Mouse (Mus musculus): ENCODE results near the gene Gm9903. TPM values are rescaled to one million over a fixed set of nuclear protein-coding genes. Genes with fewer than 3 reads are reported as not detected.
A peak's percentile ranks its signal among the peaks of the same experiment; 100 is the strongest.

Gene Gm9903
- 0.09 and 0.34 TPM in 2 replicates for total RNA-seq (2014; rRNA removed)
- polyA plus RNA-seq (2012; rRNA removed): 0.06 TPM in 1 of 2 replicates, not detected in the other

DNA sequence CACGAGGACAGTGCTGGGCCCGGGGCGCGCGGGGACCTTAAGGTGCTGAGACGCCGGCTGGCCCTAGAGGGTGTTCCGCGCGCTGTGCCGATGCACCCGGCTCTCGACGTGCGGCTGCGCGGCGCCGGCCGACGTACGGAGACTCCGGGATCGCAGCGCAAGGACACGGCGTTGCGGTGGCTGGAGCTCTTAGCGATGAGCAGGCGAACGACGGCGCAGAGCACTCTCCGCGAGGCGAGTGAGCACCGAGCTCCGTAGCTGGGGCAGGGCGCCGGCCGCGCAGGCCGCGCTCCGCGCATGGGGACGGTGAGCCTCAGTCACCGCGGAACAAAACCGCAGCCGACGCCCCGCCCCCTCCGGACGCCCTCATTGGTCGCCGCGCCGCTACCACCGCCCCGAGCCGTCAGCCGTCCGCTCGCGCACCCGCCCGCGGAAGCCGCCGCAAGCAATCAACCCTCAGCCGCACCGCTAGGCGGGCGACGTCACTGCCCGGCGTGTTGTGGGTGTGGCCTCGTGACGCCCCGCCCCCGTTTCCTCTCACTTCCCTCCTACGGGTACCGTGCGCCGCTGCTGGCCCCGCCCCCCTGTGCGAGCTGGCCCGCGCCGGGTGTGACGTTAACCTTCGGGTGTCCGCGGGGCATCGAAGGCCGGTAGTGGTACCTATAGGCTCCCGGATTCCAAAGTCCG, at the start of gene Gm9903, which contains the start of gene Fam53a:
Gene Gm9903, plus strand, starts transcription at position 625 of the 687 bp plus-strand sequence.
Gene Fam53a, minus strand, starts transcription at position 335 of the 687 bp plus-strand sequence.
- Histone ChIP-seq H3K27me3 (ENCODE audit: control insufficient read depth, insufficient read depth, low read length) (no peaks in the 10 kb centered on the region), H3K27ac (replicated peaks; ENCODE audit: insufficient read depth, low read depth, low read length) (peak within 1 kb of the TSS; percentile 61), H3K9ac (ENCODE audit: low read depth, low read length) (peak within 1 kb of the TSS; percentile 89), H3K79me2 (ENCODE audit: control insufficient read depth, insufficient read depth, low read length) (peaks cover 11% of the 10 kb centered on the region), H3K4me1 (ENCODE audit: control insufficient read depth, insufficient read depth, low read length) (peaks cover 15% of the 10 kb centered on the region), H3K4me3 (ENCODE audit: insufficient read depth, low read depth, low read length) (peak within 1 kb of the TSS; percentile 81), H3K36me3 (ENCODE audit: control insufficient read depth, insufficient read depth, low read length) (no peaks in the 10 kb centered on the region)
- DNase-seq (ENCODE audit: extremely low read depth, low read depth, low spot score): peak; percentile 76
- WGBS: under 1% methylated on average over 94 of the region's 99 CpGs
- TF ChIP-seq CTCF (IDR thresholded peaks at IDR 0.05; ENCODE audit: low read depth, low read length) (no peak), POLR2A (IDR thresholded peaks at IDR 0.05; ENCODE audit: extremely low read depth, insufficient read depth, low read length) (peak; percentile 98)

DNA sequence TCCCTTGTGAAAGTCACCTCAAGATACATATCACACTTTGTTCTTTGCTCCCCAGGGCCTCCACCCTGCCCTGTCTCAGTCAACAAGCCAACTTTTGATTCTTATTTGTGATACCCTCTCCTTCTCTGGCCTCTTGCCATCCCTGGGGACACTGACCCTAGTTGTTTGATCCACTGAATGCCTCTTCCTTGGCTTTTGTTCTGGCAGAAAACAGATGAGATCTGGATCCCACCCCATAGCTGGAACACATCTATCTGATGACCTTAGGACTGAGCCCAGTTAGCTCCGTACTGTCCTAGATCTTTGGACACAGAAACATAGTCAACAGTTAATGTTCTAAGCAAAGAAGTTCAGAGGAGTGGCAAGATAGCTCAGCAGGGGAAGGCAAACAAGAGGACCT, 49.4 kb upstream of the Gm9903 start:
- H3K36me3 ChIP-seq (ENCODE audit: control insufficient read depth, insufficient read depth, low read length): no peaks in the 10 kb centered on the region
- H3K4me3 ChIP-seq (ENCODE audit: insufficient read depth, low read depth, low read length): no peak overlapping the region
- H3K79me2 ChIP-seq (ENCODE audit: control insufficient read depth, insufficient read depth, low read length): no peaks in the 10 kb centered on the region
- 16% methylated on average over 1 of the region's 1 CpGs for WGBS
- peaks cover 2% of the 10 kb centered on the region for H3K4me1 ChIP-seq (ENCODE audit: control insufficient read depth, insufficient read depth, low read length)
- TF ChIP-seq POLR2A (IDR thresholded peaks at IDR 0.05; ENCODE audit: extremely low read depth, insufficient read depth, low read length) (no peak), CTCF (IDR thresholded peaks at IDR 0.05; ENCODE audit: low read depth, low read length) (no peak)
- no peak overlapping the region for H3K27ac ChIP-seq (replicated peaks; ENCODE audit: insufficient read depth, low read depth, low read length)
- no peak overlapping the region for H3K9ac ChIP-seq (ENCODE audit: low read depth, low read length)
- no peaks in the 10 kb centered on the region for H3K27me3 ChIP-seq (ENCODE audit: control insufficient read depth, insufficient read depth, low read length)
- peak; percentile 94 for DNase-seq (ENCODE audit: extremely low read depth, low read depth, low spot score)

DNA sequence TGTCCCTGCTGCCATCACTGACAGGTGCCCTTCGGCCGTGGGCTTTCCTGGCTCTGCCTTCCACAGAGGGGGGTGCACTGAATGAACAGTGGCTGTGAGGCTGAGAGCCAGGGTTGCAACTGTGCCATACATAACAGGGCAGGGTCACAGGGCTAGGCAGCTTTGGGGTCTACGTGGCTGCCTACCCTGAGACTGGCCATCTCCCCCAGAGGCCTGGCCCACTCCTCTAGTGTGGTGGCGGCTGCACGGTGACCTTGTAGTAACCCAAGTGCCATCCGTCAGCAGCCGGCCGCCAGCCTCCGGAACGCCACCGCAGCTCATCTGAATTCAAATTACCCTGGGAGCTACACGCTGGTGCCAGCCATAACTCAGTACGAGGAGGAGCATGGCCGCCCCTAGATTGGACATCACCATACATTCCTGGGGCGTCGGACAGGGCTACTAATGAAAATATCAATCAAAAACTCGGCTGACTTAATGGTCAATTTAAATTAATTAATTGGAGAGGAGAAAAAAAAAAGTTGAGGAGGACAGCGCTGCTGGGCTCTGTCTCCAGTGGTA, 42.1 kb upstream of the Gm9903 start:
- Histone ChIP-seq H3K4me1 (ENCODE audit: control insufficient read depth, insufficient read depth, low read length) (no peaks in the 10 kb centered on the region), H3K4me3 (ENCODE audit: insufficient read depth, low read depth, low read length) (no peak overlapping the region), H3K27ac (replicated peaks; ENCODE audit: insufficient read depth, low read depth, low read length) (no peak overlapping the region), H3K79me2 (ENCODE audit: control insufficient read depth, insufficient read depth, low read length) (no peaks in the 10 kb centered on the region), H3K9ac (ENCODE audit: low read depth, low read length) (no peak overlapping the region), H3K36me3 (ENCODE audit: control insufficient read depth, insufficient read depth, low read length) (no peaks in the 10 kb centered on the region), H3K27me3 (ENCODE audit: control insufficient read depth, insufficient read depth, low read length) (no peaks in the 10 kb centered on the region)
- no peak for TF ChIP-seq CTCF (IDR thresholded peaks at IDR 0.05; ENCODE audit: low read depth, low read length)
- no peak for TF ChIP-seq POLR2A (IDR thresholded peaks at IDR 0.05; ENCODE audit: extremely low read depth, insufficient read depth, low read length)
- DNase-seq (ENCODE audit: extremely low read depth, low read depth, low spot score): no peak
- WGBS: 79% methylated on average over 18 of the region's 18 CpGs

DNA sequence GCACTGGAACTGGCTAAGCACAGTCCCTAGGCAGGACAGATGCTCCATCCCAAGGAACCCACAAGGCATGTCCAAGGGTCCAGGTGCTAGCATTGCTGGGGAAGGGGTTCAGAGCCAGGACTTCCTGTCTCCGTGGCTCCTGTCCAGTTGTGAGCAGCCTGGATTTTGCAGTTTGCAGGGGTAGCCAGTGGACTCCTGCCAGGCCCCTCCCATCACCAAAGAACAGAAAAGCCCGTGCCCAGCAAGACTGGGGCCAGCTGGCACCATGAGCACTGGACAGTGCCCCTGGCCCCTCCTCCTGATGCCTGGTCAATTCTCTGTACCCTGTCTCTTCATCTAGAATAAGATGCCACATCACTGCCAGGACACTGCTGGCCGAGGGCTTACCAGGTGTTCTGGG, 41.7 kb upstream of the Gm9903 start:
- 57% methylated on average over 3 of the region's 3 CpGs for WGBS
- no peaks in the 10 kb centered on the region for H3K4me1 ChIP-seq (ENCODE audit: control insufficient read depth, insufficient read depth, low read length)
- H3K4me3 ChIP-seq (ENCODE audit: insufficient read depth, low read depth, low read length): no peak overlapping the region
- no peak for DNase-seq (ENCODE audit: extremely low read depth, low read depth, low spot score)
- no peaks in the 10 kb centered on the region for H3K36me3 ChIP-seq (ENCODE audit: control insufficient read depth, insufficient read depth, low read length)
- no peak overlapping the region for H3K9ac ChIP-seq (ENCODE audit: low read depth, low read length)
- no peaks in the 10 kb centered on the region for H3K27me3 ChIP-seq (ENCODE audit: control insufficient read depth, insufficient read depth, low read length)
- H3K79me2 ChIP-seq (ENCODE audit: control insufficient read depth, insufficient read depth, low read length): no peaks in the 10 kb centered on the region
- no peak overlapping the region for H3K27ac ChIP-seq (replicated peaks; ENCODE audit: insufficient read depth, low read depth, low read length)
- no peak for TF ChIP-seq CTCF (IDR thresholded peaks at IDR 0.05; ENCODE audit: low read depth, low read length)
- TF ChIP-seq POLR2A (IDR thresholded peaks at IDR 0.05; ENCODE audit: extremely low read depth, insufficient read depth, low read length): no peak

DNA sequence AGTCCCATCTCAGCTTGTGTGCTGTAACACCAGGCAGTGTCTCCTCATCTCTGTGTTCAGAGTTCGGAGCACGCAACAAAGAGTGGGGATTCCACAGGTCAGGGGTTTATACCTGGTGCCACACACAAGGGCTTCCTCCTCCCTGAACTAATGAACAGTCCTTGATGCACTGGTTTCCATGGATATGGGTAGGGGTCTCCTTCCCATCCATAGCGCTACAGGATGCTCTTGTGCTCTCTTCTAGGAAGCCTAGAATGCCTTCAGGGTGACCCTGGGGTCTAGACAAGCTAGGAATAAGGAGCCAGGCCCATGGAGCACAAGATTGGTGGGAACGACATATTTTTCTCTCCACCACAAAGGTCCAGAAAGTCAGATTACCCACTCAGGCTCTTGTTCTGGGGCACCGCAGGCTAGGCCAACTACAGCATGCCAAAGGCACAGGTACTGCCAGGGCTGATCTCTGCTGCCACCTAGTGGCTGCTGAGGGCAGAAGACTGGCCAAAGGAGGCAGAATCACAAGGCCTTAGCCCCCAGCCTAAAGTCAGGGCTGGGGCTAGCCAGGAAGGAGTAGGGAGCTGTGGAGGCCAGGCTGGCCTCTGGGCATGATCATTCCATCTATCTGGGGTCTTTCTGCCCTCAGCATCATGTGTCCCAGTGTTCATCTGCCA, 40.4 kb upstream of the Gm9903 start:
- no peak overlapping the region for H3K4me3 ChIP-seq (ENCODE audit: insufficient read depth, low read depth, low read length)
- TF ChIP-seq CTCF (IDR thresholded peaks at IDR 0.05; ENCODE audit: low read depth, low read length) (peak; percentile 99), POLR2A (IDR thresholded peaks at IDR 0.05; ENCODE audit: extremely low read depth, insufficient read depth, low read length) (no peak)
- no peaks in the 10 kb centered on the region for H3K36me3 ChIP-seq (ENCODE audit: control insufficient read depth, insufficient read depth, low read length)
- 65% methylated on average over 5 of the region's 5 CpGs for WGBS
- no peaks in the 10 kb centered on the region for H3K4me1 ChIP-seq (ENCODE audit: control insufficient read depth, insufficient read depth, low read length)
- H3K27me3 ChIP-seq (ENCODE audit: control insufficient read depth, insufficient read depth, low read length): no peaks in the 10 kb centered on the region
- peak; percentile 52 for DNase-seq (ENCODE audit: extremely low read depth, low read depth, low spot score)
- H3K9ac ChIP-seq (ENCODE audit: low read depth, low read length): no peak overlapping the region
- no peaks in the 10 kb centered on the region for H3K79me2 ChIP-seq (ENCODE audit: control insufficient read depth, insufficient read depth, low read length)
- H3K27ac ChIP-seq (replicated peaks; ENCODE audit: insufficient read depth, low read depth, low read length): no peak overlapping the region
